Mouse (Mus musculus) leukemia stem cell, adult 10-12 weeks (primary cell): ENCODE results near the gene Ccdc28b. TPM values are rescaled to one million over a fixed set of nuclear protein-coding genes. Genes with fewer than 3 reads are reported as not detected.

ENCODE experiments used
- polyA plus RNA-seq: library from polyadenylated mRNA; stranded (reverse); fragments of >175 nt; gene quantifications from 2 replicates; pipeline ENCODE4 v1.2.3, GENCODE M21; 2012; ENCODE audit warnings: low replicate concordance

The Ccdc28b gene
- 9.9 and 21.2 TPM in 2 replicates for polyA plus RNA-seq

GRCm38 (mm10) chr4:129623681-129624091 lies at the start of gene Ccdc28b:
Gene Ccdc28b (minus strand): TSS chr4:129623947.

GRCm38 (mm10) chr4:129672083-129672877 lies 48.5 kb upstream of the Ccdc28b start, which contains the start of gene Kpna6:
Gene Kpna6 (minus strand): TSS chr4:129672767.

GRCm38 (mm10) chr4:129640638-129641467 lies 17.1 kb upstream of the Ccdc28b start, which contains the start of gene Txlna:
Gene Txlna (minus strand): TSS chr4:129641065.

GRCm38 (mm10) chr4:129618786-129619691 lies 4.7 kb downstream of the Ccdc28b start, which contains the start of gene Iqcc:
Gene Iqcc (minus strand): TSS chr4:129619099.

GRCm38 (mm10) chr4:129614093-129614492 lies 9.7 kb downstream of the Ccdc28b start, which contains the start of gene Dcdc2b:
Gene Dcdc2b (minus strand): TSS chr4:129614257.

GRCm38 (mm10) chr4:129600233-129601158 lies 23.3 kb downstream of the Ccdc28b start, which contains the start of the genes Eif3i and Tmem234:
Gene Eif3i (minus strand): TSS chr4:129600648.
Gene Tmem234 (plus strand): TSS chr4:129600668.

GRCm38 (mm10) chr4:129578466-129578865 lies 45.3 kb downstream of the Ccdc28b start, which contains the start of gene Fam167b:
Gene Fam167b (minus strand): TSS chr4:129578549.

GRCm38 (mm10) chr4:129573430-129573829 lies 50.3 kb downstream of the Ccdc28b start, which contains the start of gene Lck:
Gene Lck (minus strand): TSS chr4:129573641.

Other genes starting within 250 kb of the Ccdc28b start
- gene Zbtb8a, start 245.8 kb downstream of the Ccdc28b start, polyA plus RNA-seq = 1.1 and 2.3 TPM in 2 replicates
- gene Zbtb8b, start 183.1 kb downstream of the Ccdc28b start, polyA plus RNA-seq = not detected in 2 replicates
- gene Bsdc1, start 162.4 kb downstream of the Ccdc28b start, polyA plus RNA-seq = 37.4 and 50.9 TPM in 2 replicates
- gene Tssk3, start 132.9 kb downstream of the Ccdc28b start, polyA plus RNA-seq = not detected in 2 replicates
- gene Fam229a, start 132.8 kb downstream of the Ccdc28b start, polyA plus RNA-seq = 4.0 and 17.3 TPM in 2 replicates
- gene Marcksl1, start 110.4 kb downstream of the Ccdc28b start, polyA plus RNA-seq = 28.8 and 91.9 TPM in 2 replicates
- 26.0 and 75.3 TPM in 2 replicates for gene Hdac1, start 81.2 kb downstream of the Ccdc28b start, polyA plus RNA-seq
- 13.3 and 17.6 TPM in 2 replicates for gene Lck, start 50.3 kb downstream of the Ccdc28b start, polyA plus RNA-seq
- 1.8 and 2.0 TPM in 2 replicates for gene Fam167b, start 45.4 kb downstream of the Ccdc28b start, polyA plus RNA-seq
- 55.8 and 125 TPM in 2 replicates for gene Eif3i, start 23.3 kb downstream of the Ccdc28b start, polyA plus RNA-seq
- gene Tmem234, start 23.3 kb downstream of the Ccdc28b start, polyA plus RNA-seq = 229 and 293 TPM in 2 replicates
- gene Dcdc2b, start 9.7 kb downstream of the Ccdc28b start, polyA plus RNA-seq = 0.60 TPM in 1 of 2 replicates, not detected in the other
- 4.0 and 5.9 TPM in 2 replicates for gene Iqcc, start 4.8 kb downstream of the Ccdc28b start, polyA plus RNA-seq
- 48.8 and 58.1 TPM in 2 replicates for gene Txlna, start 17.1 kb upstream of the Ccdc28b start, polyA plus RNA-seq
- 24.0 and 24.3 TPM in 2 replicates for gene Kpna6, start 48.8 kb upstream of the Ccdc28b start, polyA plus RNA-seq
- 43.2 and 83.9 TPM in 2 replicates for gene Tmem39b, start 72.9 kb upstream of the Ccdc28b start, polyA plus RNA-seq
- gene Khdrbs1, start 118.4 kb upstream of the Ccdc28b start, polyA plus RNA-seq = 208 and 269 TPM in 2 replicates
- 38.9 and 43.7 TPM in 2 replicates for gene Ptp4a2, start 187.3 kb upstream of the Ccdc28b start, polyA plus RNA-seq